ENCODE assay signal across 9 mouse cellular contexts in genomic region chr16:19884535-19884934, GRCm38 (mm10).
DNase-seq lines count a peak whose midpoint lies in the region; ATAC-seq and TF ChIP-seq lines count a peak whose summit lies in the region.
"Had no signal": no experiment of that assay in that cellular context is flagged by ENCODE, and none has a peak within 500 bp of the region (broad histone marks: within the 10 kb centered on the region; RNA-seq: fewer than 3 reads in every experiment).

No protein-coding gene starts in this region.

- no peak for TF ChIP-seq EP300 in stomach, postnatal 0 days (optimal IDR thresholded peaks at IDR 0.05)

- H3K27me3 ChIP-seq in hindbrain, embryonic 16.5 days (replicated peaks; ENCODE audit: control insufficient read depth, insufficient read depth, low read length): no peaks in the 10 kb centered on the region
- no peaks in the 10 kb centered on the region for H3K27me3 ChIP-seq in hindbrain, embryonic 14.5 days (ENCODE audit: control insufficient read depth, insufficient read depth, low read length)
- H3K27me3 ChIP-seq in stomach, embryonic 14.5 days (ENCODE audit: control insufficient read depth, insufficient read depth, low read length): no peaks in the 10 kb centered on the region
- no peaks in the 10 kb centered on the region for H3K27me3 ChIP-seq in stomach, postnatal 0 days (ENCODE audit: control insufficient read depth, insufficient read depth, low read length)
- H3K27me3 ChIP-seq in lung, embryonic 16.5 days (ENCODE audit: control insufficient read depth, insufficient read depth, low read depth, low read length): no peaks in the 10 kb centered on the region

- DNase-seq in hindbrain, embryonic 14.5 days (ENCODE audit: low spot score): no peak
- no peak for DNase-seq in stomach, postnatal 0 days (ENCODE audit: low spot score)
- no peak for DNase-seq in ovary, postnatal 10 days (ENCODE audit: low spot score)
- DNase-seq: adrenal gland, adult 8-10 months had no signal

- 58% methylated on average over 6 of the region's 6 CpGs for WGBS in hindbrain, embryonic 16.5 days
- 68% methylated on average over 6 of the region's 6 CpGs for WGBS in hindbrain, embryonic 14.5 days
- 11% methylated on average over 6 of the region's 6 CpGs for WGBS in stomach, embryonic 14.5 days
- WGBS in stomach, postnatal 0 days: 10% methylated on average over 6 of the region's 6 CpGs
- 4% methylated on average over 6 of the region's 6 CpGs for WGBS in lung, embryonic 16.5 days

- no peak for TF ChIP-seq CTCF in stomach, postnatal 0 days (IDR thresholded peaks at IDR 0.05; ENCODE audit: low read depth)

- H3K4me3 ChIP-seq in hindbrain, embryonic 16.5 days (ENCODE audit: low read length): no peak overlapping the region
- H3K4me3 ChIP-seq in hindbrain, embryonic 14.5 days (replicated peaks; ENCODE audit: low read length): no peak overlapping the region
- H3K4me3 ChIP-seq in stomach, embryonic 14.5 days (ENCODE audit: low read depth, low read length): no peak overlapping the region
- no peak overlapping the region for H3K4me3 ChIP-seq in stomach, postnatal 0 days (ENCODE audit: low read depth, low read length)
- no peak overlapping the region for H3K4me3 ChIP-seq in lung, embryonic 16.5 days (ENCODE audit: low read length)

- H3K27ac ChIP-seq in hindbrain, embryonic 16.5 days (ENCODE audit: low read depth, low read length): no peak overlapping the region
- H3K27ac ChIP-seq in hindbrain, embryonic 14.5 days: no peak overlapping the region
- H3K27ac ChIP-seq in stomach, embryonic 14.5 days (ENCODE audit: low read length): peak overlapping the region; percentile 34; the same call in 1 of the 2 replicates
- H3K27ac ChIP-seq in stomach, postnatal 0 days (replicated peaks): no peak overlapping the region
- H3K27ac ChIP-seq in lung, embryonic 16.5 days (ENCODE audit: low read length): peak overlapping the region; percentile 70; the same call in 1 of the 2 replicates
- H3K27ac ChIP-seq: hindbrain, postnatal 0 days had no signal

- H3K4me2 ChIP-seq in hindbrain, embryonic 16.5 days (ENCODE audit: low read length): no peak overlapping the region
- no peak overlapping the region for H3K4me2 ChIP-seq in hindbrain, embryonic 14.5 days (replicated peaks)
- no peak overlapping the region for H3K4me2 ChIP-seq in stomach, embryonic 14.5 days (replicated peaks; ENCODE audit: low read depth, low read length)
- no peak overlapping the region for H3K4me2 ChIP-seq in stomach, postnatal 0 days (replicated peaks; ENCODE audit: low read depth)
- H3K4me2 ChIP-seq in lung, embryonic 16.5 days (ENCODE audit: low read depth, low read length): no peak overlapping the region

- H3K9ac ChIP-seq in hindbrain, embryonic 16.5 days (ENCODE audit: low read depth, low read length): no peak overlapping the region
- H3K9ac ChIP-seq in hindbrain, embryonic 14.5 days: no peak overlapping the region
- H3K9ac ChIP-seq in stomach, embryonic 14.5 days (replicated peaks; ENCODE audit: low read depth, low read length): no peak overlapping the region
- no peak overlapping the region for H3K9ac ChIP-seq in stomach, postnatal 0 days (ENCODE audit: low read length)
- no peak overlapping the region for H3K9ac ChIP-seq in lung, embryonic 16.5 days (ENCODE audit: low read length)

- no peaks in the 10 kb centered on the region for H3K36me3 ChIP-seq in hindbrain, embryonic 16.5 days (ENCODE audit: control insufficient read depth, insufficient read depth, low read length)
- H3K36me3 ChIP-seq in hindbrain, embryonic 14.5 days (replicated peaks; ENCODE audit: control insufficient read depth, insufficient read depth): no peaks in the 10 kb centered on the region
- H3K36me3 ChIP-seq in stomach, embryonic 14.5 days (ENCODE audit: control insufficient read depth, insufficient read depth, low read length): no peaks in the 10 kb centered on the region
- no peaks in the 10 kb centered on the region for H3K36me3 ChIP-seq in stomach, postnatal 0 days (ENCODE audit: control insufficient read depth, insufficient read depth, low read length)
- no peaks in the 10 kb centered on the region for H3K36me3 ChIP-seq in lung, embryonic 16.5 days (ENCODE audit: control insufficient read depth, insufficient read depth, low read length)

- no peaks in the 10 kb centered on the region for H3K9me3 ChIP-seq in hindbrain, embryonic 16.5 days (ENCODE audit: control insufficient read depth, low read length)
- no peaks in the 10 kb centered on the region for H3K9me3 ChIP-seq in hindbrain, embryonic 14.5 days (ENCODE audit: control insufficient read depth, low read length)
- no peaks in the 10 kb centered on the region for H3K9me3 ChIP-seq in stomach, embryonic 14.5 days (ENCODE audit: control insufficient read depth, low read depth, low read length)
- no peaks in the 10 kb centered on the region for H3K9me3 ChIP-seq in stomach, postnatal 0 days (ENCODE audit: control insufficient read depth, low read length)
- peaks cover 4% of the 10 kb centered on the region for H3K9me3 ChIP-seq in lung, embryonic 16.5 days (ENCODE audit: control insufficient read depth, low read length)

- H3K4me1 ChIP-seq in hindbrain, embryonic 16.5 days (ENCODE audit: control insufficient read depth, insufficient read depth, low read depth, low read length): no peaks in the 10 kb centered on the region
- H3K4me1 ChIP-seq in hindbrain, embryonic 14.5 days (replicated peaks; ENCODE audit: control insufficient read depth, insufficient read depth, low read length): 0 out of 2 replicates have a peak, but pooled peaks cover 4% of the 10 kb centered on the region
- H3K4me1 ChIP-seq in stomach, embryonic 14.5 days (ENCODE audit: control insufficient read depth, insufficient read depth, low read length): no peaks in the 10 kb centered on the region
- H3K4me1 ChIP-seq in stomach, postnatal 0 days (replicated peaks; ENCODE audit: control insufficient read depth, insufficient read depth): no peaks in the 10 kb centered on the region
- peaks cover 7% of the 10 kb centered on the region for H3K4me1 ChIP-seq in lung, embryonic 16.5 days (replicated peaks; ENCODE audit: control insufficient read depth, insufficient read depth, low read length)

- peak; percentile 42; the same call in 1 of the 2 replicates for ATAC-seq in hindbrain, embryonic 16.5 days
- no peak for ATAC-seq in hindbrain, embryonic 14.5 days (ENCODE audit: low FRiP score)
- peak; percentile 14; the same call in 1 of the 2 replicates for ATAC-seq in stomach, embryonic 14.5 days (ENCODE audit: insufficient number of reproducible peaks, insufficient read depth, low FRiP score, low read depth)
- ATAC-seq in stomach, postnatal 0 days (ENCODE audit: low FRiP score, low TSS enrichment): no peak
- peak; percentile 87 for ATAC-seq in lung, embryonic 16.5 days (ENCODE audit: low read depth)
- no peak for ATAC-seq in inflammation-experienced regulatory T-cells, adult 6 months

Comparison
In these comparisons a context has a peak if more than half of its experiments do, and no peak if none do; other contexts are left out.
1. ATAC-seq: peak in hindbrain, embryonic 16.5 days (single experiment), stomach, embryonic 14.5 days (single experiment) and lung, embryonic 16.5 days (single experiment); none in hindbrain, embryonic 14.5 days (single experiment), stomach, postnatal 0 days (single experiment) and inflammation-experienced regulatory T-cells, adult 6 months (single experiment).
2. H3K27ac ChIP-seq: peak in stomach, embryonic 14.5 days (single experiment) and lung, embryonic 16.5 days (single experiment); none in hindbrain, embryonic 16.5 days (single experiment), hindbrain, embryonic 14.5 days (single experiment) and stomach, postnatal 0 days (single experiment).